Mouse (Mus musculus) limb, embryonic 12.5 days (tissue): Measurements from ENCODE around the gene Pjvk. TPM values are rescaled to one million over a fixed set of nuclear protein-coding genes. Genes with fewer than 3 reads are reported as not detected.

Source experiments
- ATAC-seq: fragments of 200-750 bp; cut with Nextera tagmentation; 2 replicates; pipeline ENCODE4 v1.8.0; 2017; ENCODE audit warnings: low read depth, moderate TSS enrichment; ENCODE audit not compliant: insufficient number of reproducible peaks, insufficient read depth, low FRiP score, low TSS enrichment
- H3K27ac ChIP-seq: fragments of 300-500 bp; sonication (generic); 2 replicates; pipeline ENCODE4 v1.5.1; 2016; ENCODE audit warnings: mild to moderate bottlenecking, moderate library complexity
- H3K27me3 ChIP-seq: fragments of 300-500 bp; sonication (generic); 2 replicates; pipeline ENCODE4 v1.6.1; 2016; ENCODE audit warnings: mild to moderate bottlenecking, moderate library complexity
- H3K36me3 ChIP-seq: fragments of 300-500 bp; sonication (generic); 2 replicates; pipeline ENCODE4 v1.6.1; 2016; ENCODE audit warnings: mild to moderate bottlenecking, moderate library complexity
- H3K4me1 ChIP-seq: fragments of 300-500 bp; sonication (generic); replicated peaks from 2 replicates; pipeline ENCODE4 v1.6.1; 2016
- H3K4me2 ChIP-seq: fragments of 300-500 bp; sonication (generic); 2 replicates; pipeline ENCODE4 v1.6.1; 2016; ENCODE audit warnings: mild to moderate bottlenecking, moderate library complexity
- H3K4me3 ChIP-seq: fragments of 300-500 bp; sonication (generic); replicated peaks from 2 replicates; pipeline ENCODE4 v1.5.1; 2016; ENCODE audit warnings: mild to moderate bottlenecking
- H3K9ac ChIP-seq: fragments of 300-500 bp; sonication (generic); replicated peaks from 2 replicates; pipeline ENCODE4 v1.6.1; 2016; ENCODE audit warnings: mild to moderate bottlenecking, moderate library complexity
- H3K9me3 ChIP-seq: fragments of 300-500 bp; sonication (generic); 2 replicates; pipeline ENCODE4 v1.6.1; 2016; ENCODE audit warnings: mild to moderate bottlenecking, moderate library complexity
- whole genome bisulfite sequencing: fragments of 180-500 bp; shearing (Covaris S2); methylation state at CpG from one replicate; pipeline ENCODE4 v1.1.7; 2016; 5-methylcytosine and 5-hydroxymethylcytosine counted together
- polyA plus RNA-seq: library from polyadenylated mRNA; unstranded; fragments of >200 nt; fragmentation: Nextera tagmentation; extraction: Ambion mirVana; gene quantifications from 2 replicates; pipeline ENCODE4 v1.2.1, GENCODE M21; 2016

Gene Pjvk
- polyA plus RNA-seq, 1 experiment from 2014 or later: 0.61 TPM

DNA sequence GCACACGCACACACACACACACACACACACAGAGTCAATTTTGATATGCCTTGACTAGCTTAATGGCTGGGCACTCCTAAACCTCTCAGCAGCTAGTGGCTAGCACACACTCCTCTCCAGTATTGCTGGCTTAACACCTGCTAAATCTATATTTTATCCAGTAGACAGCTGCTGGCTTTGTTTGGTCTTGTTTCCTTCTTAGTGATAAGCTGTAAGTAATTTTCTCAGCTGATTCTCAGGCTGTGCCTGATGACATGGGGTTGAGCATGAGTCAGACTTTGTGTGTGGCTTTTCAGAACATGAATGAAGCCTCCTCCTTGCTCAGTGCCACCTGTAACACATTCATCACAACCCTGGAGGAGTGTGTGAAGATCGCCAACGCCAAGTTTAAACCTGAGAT, 38.7 kb downstream of the Pjvk start:
- no peaks in the 10 kb centered on the region for H3K4me1 ChIP-seq
- H3K9me3 ChIP-seq: no peaks in the 10 kb centered on the region
- H3K9ac ChIP-seq: no peak overlapping the region
- peaks cover 89% of the 10 kb centered on the region for H3K36me3 ChIP-seq
- no peak overlapping the region for H3K4me2 ChIP-seq
- peak; percentile 68; the same call in 1 of the 2 replicates for ATAC-seq
- 92% methylated on average over 3 of the region's 3 CpGs for WGBS
- H3K27me3 ChIP-seq: no peaks in the 10 kb centered on the region
- H3K4me3 ChIP-seq: no peak overlapping the region
- H3K27ac ChIP-seq: no peak overlapping the region

DNA sequence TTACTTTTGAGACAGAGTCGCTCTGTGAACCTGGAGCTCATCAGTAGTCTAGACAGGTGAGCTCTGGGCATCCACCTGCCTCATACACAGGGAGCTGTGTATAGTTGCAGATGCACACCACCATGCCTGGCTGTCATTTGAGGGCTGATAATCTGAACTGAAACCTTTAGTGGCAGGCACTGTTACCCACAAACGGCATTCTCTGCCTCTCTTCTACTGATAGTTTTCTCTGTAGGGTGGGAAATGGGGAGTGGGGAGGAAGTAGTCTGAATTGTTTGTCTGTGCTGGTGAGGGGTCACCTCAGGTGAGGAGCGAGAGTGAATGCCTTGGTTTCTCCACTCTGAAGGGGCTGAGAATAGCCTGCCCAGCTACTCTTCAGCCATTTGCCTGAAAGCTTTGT, 39.3 kb downstream of the Pjvk start:
- Histone ChIP-seq H3K9ac (no peak overlapping the region), H3K9me3 (no peaks in the 10 kb centered on the region), H3K4me2 (no peak overlapping the region), H3K4me3 (no peak overlapping the region), H3K4me1 (no peaks in the 10 kb centered on the region), H3K36me3 (peaks cover 89% of the 10 kb centered on the region), H3K27me3 (no peaks in the 10 kb centered on the region), H3K27ac (no peak overlapping the region)
- no peak for ATAC-seq
- 77% methylated on average over 3 of the region's 3 CpGs for WGBS

DNA sequence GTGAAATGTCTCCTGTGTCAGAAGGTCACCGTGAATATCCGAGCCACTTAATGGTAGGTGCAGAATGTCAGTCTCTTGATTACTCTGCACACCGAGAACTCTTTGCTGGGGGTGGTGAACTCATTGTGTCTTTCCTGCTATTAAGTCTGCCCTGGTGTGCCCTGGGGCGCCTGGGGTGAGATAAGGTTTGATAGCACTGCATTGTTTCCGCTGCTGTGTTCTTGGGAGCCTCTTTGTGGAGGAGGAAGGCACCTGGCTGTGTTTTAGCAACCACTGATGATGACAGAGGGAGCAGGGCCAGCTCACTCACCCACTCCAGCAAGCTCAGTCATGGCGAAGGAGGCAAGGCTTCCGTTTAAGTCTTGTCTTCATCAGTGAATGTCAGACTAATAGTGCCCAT, 39.9 kb downstream of the Pjvk start:
- H3K9ac ChIP-seq: no peak overlapping the region
- no peaks in the 10 kb centered on the region for H3K27me3 ChIP-seq
- H3K4me3 ChIP-seq: no peak overlapping the region
- no peak overlapping the region for H3K4me2 ChIP-seq
- peaks cover 89% of the 10 kb centered on the region for H3K36me3 ChIP-seq
- H3K9me3 ChIP-seq: no peaks in the 10 kb centered on the region
- no peak overlapping the region for H3K27ac ChIP-seq
- WGBS: 70% methylated on average over 7 of the region's 7 CpGs
- ATAC-seq: no peak
- no peaks in the 10 kb centered on the region for H3K4me1 ChIP-seq

DNA sequence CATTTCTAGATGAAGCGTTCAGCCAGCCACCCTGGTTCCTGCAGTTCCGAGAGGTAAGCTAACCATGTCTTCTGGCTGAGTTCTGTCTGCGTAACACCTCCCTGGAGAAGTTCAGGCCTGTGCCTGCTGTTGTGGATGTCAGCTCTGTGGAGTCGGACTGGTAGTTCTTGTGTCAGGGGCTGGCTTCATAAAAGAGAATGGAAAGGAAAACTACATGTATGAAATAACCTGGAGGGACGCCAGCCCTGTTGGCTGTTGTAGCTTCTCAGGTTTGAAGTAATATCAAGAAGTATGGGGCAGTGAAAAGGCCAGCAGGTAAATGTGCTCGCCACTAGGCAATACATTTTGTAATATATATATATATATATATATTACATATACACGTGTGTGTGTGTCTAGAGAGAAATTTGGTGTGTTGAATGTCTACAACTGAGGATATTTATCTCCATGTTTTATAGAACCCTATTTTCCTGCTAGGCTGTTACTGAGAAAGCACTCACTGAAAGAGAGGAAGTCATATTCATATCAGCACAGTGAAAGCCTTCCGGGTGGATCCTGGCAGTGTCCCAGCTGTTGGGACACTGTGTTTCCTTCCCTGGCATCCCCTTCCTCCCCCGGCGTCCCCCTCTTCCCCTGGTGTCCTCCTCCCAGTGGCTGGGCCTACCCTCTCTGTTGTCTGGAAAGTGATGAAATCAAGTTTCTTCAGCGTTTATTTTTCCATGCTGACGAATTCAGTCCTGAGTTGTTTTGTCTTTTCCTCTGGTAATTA, 42.3 kb downstream of the Pjvk start:
- Histone ChIP-seq H3K27me3 (no peaks in the 10 kb centered on the region), H3K9me3 (no peaks in the 10 kb centered on the region), H3K36me3 (peaks cover 92% of the 10 kb centered on the region), H3K27ac (no peak overlapping the region), H3K4me2 (no peak overlapping the region), H3K4me3 (no peak overlapping the region), H3K9ac (no peak overlapping the region), H3K4me1 (no peaks in the 10 kb centered on the region)
- 91% methylated on average over 12 of the region's 12 CpGs for WGBS
- ATAC-seq: no peak

DNA sequence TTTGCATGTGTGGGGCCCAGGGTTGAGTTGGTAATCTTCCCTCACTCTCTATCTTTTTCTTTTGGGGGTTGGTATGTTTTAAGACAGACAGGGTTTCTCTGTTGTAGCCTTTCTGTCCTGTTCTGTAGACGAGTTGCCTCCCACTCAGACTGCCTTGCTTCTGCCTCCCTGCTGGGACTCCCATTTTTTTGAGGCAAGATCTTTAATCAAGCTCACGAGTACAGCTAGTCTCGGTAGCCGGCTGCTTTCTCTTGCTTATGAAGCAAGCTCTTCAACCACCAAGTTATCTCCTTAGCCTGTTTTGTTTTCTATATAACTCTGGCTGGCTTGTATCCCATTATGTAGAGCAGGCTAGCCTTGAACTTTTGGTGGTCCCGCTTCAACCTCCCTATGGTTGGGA, 45.5 kb downstream of the Pjvk start:
- no peaks in the 10 kb centered on the region for H3K9me3 ChIP-seq
- H3K4me1 ChIP-seq: no peaks in the 10 kb centered on the region
- no peak overlapping the region for H3K4me2 ChIP-seq
- 85% methylated on average over 5 of the region's 5 CpGs for WGBS
- ATAC-seq: no peak
- H3K36me3 ChIP-seq: peaks cover 83% of the 10 kb centered on the region
- no peak overlapping the region for H3K27ac ChIP-seq
- no peak overlapping the region for H3K4me3 ChIP-seq
- no peak overlapping the region for H3K9ac ChIP-seq
- no peaks in the 10 kb centered on the region for H3K27me3 ChIP-seq

DNA sequence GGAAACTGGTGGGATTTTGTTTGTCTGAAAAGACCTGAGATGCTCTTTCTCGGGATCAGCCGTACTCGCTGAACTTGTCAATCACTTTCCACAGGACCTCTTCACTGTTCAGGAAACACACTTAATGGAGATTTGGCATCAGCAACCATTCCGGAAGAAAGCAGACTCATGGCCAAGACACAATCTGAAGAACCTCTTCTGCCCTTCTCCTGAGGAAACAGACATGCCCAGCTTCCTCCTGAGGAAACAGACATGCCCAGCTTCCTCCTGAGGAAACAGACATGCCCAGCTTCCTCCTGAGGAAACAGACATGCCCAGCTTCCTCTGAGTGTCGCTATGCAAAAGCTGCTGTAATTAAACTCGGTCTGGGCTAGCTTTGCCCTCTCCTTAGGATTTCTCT, 47.0 kb downstream of the Pjvk start:
- ATAC-seq: no peak
- WGBS: 88% methylated on average over 6 of the region's 6 CpGs
- no peak overlapping the region for H3K27ac ChIP-seq
- H3K4me3 ChIP-seq: no peak overlapping the region
- H3K27me3 ChIP-seq: no peaks in the 10 kb centered on the region
- no peaks in the 10 kb centered on the region for H3K4me1 ChIP-seq
- no peak overlapping the region for H3K9ac ChIP-seq
- H3K36me3 ChIP-seq: peaks cover 74% of the 10 kb centered on the region
- H3K4me2 ChIP-seq: no peak overlapping the region
- H3K9me3 ChIP-seq: no peaks in the 10 kb centered on the region

DNA sequence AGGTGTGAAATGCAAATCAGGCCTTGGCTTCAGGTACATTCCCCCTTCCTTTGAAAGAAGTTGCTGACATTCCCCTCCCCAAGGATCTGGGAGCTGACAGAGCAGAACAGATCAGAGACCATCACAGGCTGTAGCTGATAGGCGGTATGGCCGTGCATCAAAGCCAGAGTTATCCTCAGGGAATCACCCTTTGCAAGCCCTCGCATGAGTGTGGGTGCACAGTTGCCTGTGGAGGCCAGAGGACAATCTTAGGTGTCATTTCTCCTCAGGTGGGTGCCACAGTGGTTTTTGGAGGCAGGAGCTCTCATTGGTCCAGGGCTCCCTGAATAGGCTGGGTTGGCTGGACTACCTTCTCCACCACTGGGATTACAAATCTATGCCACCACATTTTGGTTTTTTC, 53.9 kb downstream of the Pjvk start:
- 72% methylated on average over 3 of the region's 3 CpGs for WGBS

DNA sequence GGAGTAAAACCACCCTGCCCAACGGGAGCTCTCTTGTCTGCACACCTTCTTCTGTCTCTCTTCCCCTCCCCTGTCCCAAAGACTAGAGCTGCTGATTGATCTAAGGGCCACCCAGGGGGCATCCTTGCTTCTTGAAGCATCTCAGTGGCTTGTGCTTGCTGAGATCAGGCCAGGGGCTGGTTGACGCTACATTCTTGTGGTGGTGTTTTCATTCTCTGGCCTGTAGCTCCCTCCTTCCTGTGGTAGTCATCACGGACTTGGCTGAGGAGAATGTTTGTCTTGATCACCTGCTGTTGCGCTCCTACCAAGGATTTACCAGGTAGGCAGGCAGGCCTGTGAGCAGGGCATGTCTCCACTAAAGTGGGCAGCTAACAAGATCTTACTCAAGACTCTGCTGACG, 54.5 kb downstream of the Pjvk start:
- H3K4me1 ChIP-seq: no peaks in the 10 kb centered on the region
- H3K27me3 ChIP-seq: no peaks in the 10 kb centered on the region
- no peak overlapping the region for H3K4me2 ChIP-seq
- H3K36me3 ChIP-seq: peaks cover 11% of the 10 kb centered on the region
- no peaks in the 10 kb centered on the region for H3K9me3 ChIP-seq
- WGBS: 79% methylated on average over 5 of the region's 5 CpGs
- H3K27ac ChIP-seq: no peak overlapping the region
- H3K4me3 ChIP-seq: no peak overlapping the region
- no peak overlapping the region for H3K9ac ChIP-seq
- no peak for ATAC-seq

More for the DNA sequence above, 53.9 kb downstream of the Pjvk start:
- H3K9ac ChIP-seq: no peak overlapping the region
- H3K9me3 ChIP-seq: no peaks in the 10 kb centered on the region
- no peaks in the 10 kb centered on the region for H3K27me3 ChIP-seq
- H3K27ac ChIP-seq: no peak overlapping the region
- H3K4me1 ChIP-seq: no peaks in the 10 kb centered on the region
- no peak for ATAC-seq
- H3K4me3 ChIP-seq: no peak overlapping the region
- H3K4me2 ChIP-seq: no peak overlapping the region
- peaks cover 17% of the 10 kb centered on the region for H3K36me3 ChIP-seq

DNA sequence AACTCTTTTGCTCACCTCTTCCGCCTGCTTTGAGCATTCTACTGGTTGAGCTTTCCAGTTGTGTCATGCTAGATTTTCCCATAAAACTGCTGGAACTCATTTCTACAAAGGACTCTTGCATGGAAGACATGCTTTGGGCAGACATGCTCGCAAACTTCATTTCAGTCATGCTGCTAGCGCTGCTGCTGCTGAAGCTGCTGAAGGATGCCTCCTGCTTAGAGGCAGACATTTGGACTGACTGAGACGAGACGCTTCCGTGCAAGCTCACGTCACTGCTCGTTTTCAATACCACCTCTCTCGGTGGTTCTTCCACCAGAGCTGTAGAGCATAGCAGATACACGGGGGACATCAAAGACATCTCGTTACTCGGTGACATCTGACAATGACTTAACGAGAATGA, 57.4 kb downstream of the Pjvk start:
- Histone ChIP-seq H3K4me1 (no peaks in the 10 kb centered on the region), H3K4me2 (no peak overlapping the region), H3K27ac (no peak overlapping the region), H3K9ac (no peak overlapping the region), H3K4me3 (no peak overlapping the region), H3K36me3 (peaks cover 19% of the 10 kb centered on the region), H3K9me3 (peaks cover 12% of the 10 kb centered on the region), H3K27me3 (no peaks in the 10 kb centered on the region)
- WGBS: 83% methylated on average over 13 of the region's 13 CpGs
- no peak for ATAC-seq

Other genes with a start within 250 kb of the Pjvk start
- gene Osbpl6, start 242.0 kb upstream of the Pjvk start, polyA plus RNA-seq: 16.5 and 19.9 TPM in 2 replicates
- gene Prkra, start 461 bp upstream of the Pjvk start, polyA plus RNA-seq: 82.8 and 86.5 TPM in 2 replicates
- 59.5 and 66.4 TPM in 2 replicates for gene Fkbp7, start 24.6 kb downstream of the Pjvk start, polyA plus RNA-seq
- 14.3 and 14.7 TPM in 2 replicates for gene Plekha3, start 26.8 kb downstream of the Pjvk start, polyA plus RNA-seq